Comparison of ENCODE assay signal across 13 mouse cellular contexts in genomic region chr12:26280719-26281480, GRCm38 (mm10).
DNase-seq lines count a peak whose midpoint lies in the region; ATAC-seq lines count a peak whose summit lies in the region.
"Had no signal": no experiment of that assay in that cellular context is flagged by ENCODE, and none has a peak within 500 bp of the region (broad histone marks: within the 10 kb centered on the region; RNA-seq: fewer than 3 reads in every experiment).

No protein-coding gene starts in this region.

- H3K27ac ChIP-seq in forebrain, embryonic 14.5 days (ENCODE audit: low read depth, low read length): no peak overlapping the region
- no peak overlapping the region for H3K27ac ChIP-seq in forebrain, embryonic 11.5 days (ENCODE audit: low read depth, low read length)
- H3K27ac ChIP-seq: hindbrain, embryonic 10.5 days had no signal

- intact Hi-C loops in left cerebral cortex, postnatal 4 days (cut with DNase I): no loop called here
- intact Hi-C loops in left cerebral cortex, postnatal 36 days (cut with DNase I): no loop called here

- H3K4me2 ChIP-seq in forebrain, embryonic 14.5 days (ENCODE audit: low read length): no peak overlapping the region
- no peak overlapping the region for H3K4me2 ChIP-seq in forebrain, embryonic 11.5 days (ENCODE audit: low read depth, low read length, severe bottlenecking)

- H3K4me1 ChIP-seq in forebrain, embryonic 14.5 days (ENCODE audit: control insufficient read depth, insufficient read depth, low read length): peaks cover 5% of the 10 kb centered on the region
- peaks cover 2% of the 10 kb centered on the region; the same call in 1 of the 2 replicates for H3K4me1 ChIP-seq in forebrain, embryonic 11.5 days (replicated peaks; ENCODE audit: control insufficient read depth, insufficient read depth, low read length)

- peak; percentile 57; the same call in 1 of the 2 replicates for ATAC-seq in forebrain, embryonic 14.5 days
- no peak for ATAC-seq in forebrain, embryonic 11.5 days (replicated peaks; ENCODE audit: low FRiP score)
- ATAC-seq in common myeloid progenitor, adult 5-6 weeks (replicated peaks; ENCODE audit: low read depth, poor library complexity, severe bottlenecking): peak; percentile 70

- no peaks in the 10 kb centered on the region for H3K36me3 ChIP-seq in forebrain, embryonic 14.5 days (ENCODE audit: control insufficient read depth, insufficient read depth, low read length)
- no peaks in the 10 kb centered on the region for H3K36me3 ChIP-seq in forebrain, embryonic 11.5 days (ENCODE audit: control insufficient read depth, insufficient read depth, low read length)
- H3K36me3 ChIP-seq: hindbrain, embryonic 10.5 days had no signal

- WGBS in forebrain, embryonic 14.5 days: 64% methylated on average over 3 of the region's 3 CpGs
- 78% methylated on average over 3 of the region's 3 CpGs for WGBS in forebrain, embryonic 11.5 days

- no peaks in the 10 kb centered on the region for H3K27me3 ChIP-seq in forebrain, embryonic 14.5 days (replicated peaks; ENCODE audit: control insufficient read depth, insufficient read depth, low read length)
- H3K27me3 ChIP-seq in forebrain, embryonic 11.5 days (ENCODE audit: control insufficient read depth, insufficient read depth, low read length): no peaks in the 10 kb centered on the region

- DNase-seq in forebrain, embryonic 14.5 days (ENCODE audit: low spot score): peak; percentile 54
- no peak for DNase-seq in forebrain, embryonic 11.5 days (ENCODE audit: low spot score)
- DNase-seq in left cerebral cortex, postnatal 4 days: peak; percentile 45
- no peak for DNase-seq in left cerebral cortex, postnatal 36 days (ENCODE audit: low spot score in 2 of 2)
- DNase-seq in lung, postnatal 4 days: peak; percentile 7 to 41
- no peak for DNase-seq in embryo, embryonic 10.5 days (ENCODE audit: low spot score)
- DNase-seq: adrenal gland, adult 8-10 months; kidney, adult 18-20 months; kidney, postnatal 36 days; layer of hippocampus, postnatal 36 days; midbrain, embryonic 14.5 days had no signal

- H3K9ac ChIP-seq in forebrain, embryonic 14.5 days (ENCODE audit: low read length): no peak overlapping the region
- H3K9ac ChIP-seq in forebrain, embryonic 11.5 days (ENCODE audit: low read length): no peak overlapping the region

- H3K4me3 ChIP-seq in forebrain, embryonic 14.5 days (ENCODE audit: low read depth, low read length): no peak overlapping the region
- no peak overlapping the region for H3K4me3 ChIP-seq in forebrain, embryonic 11.5 days (ENCODE audit: low read depth, low read length)
- H3K4me3 ChIP-seq: hindbrain, embryonic 10.5 days had no signal

- no peaks in the 10 kb centered on the region for H3K9me3 ChIP-seq in forebrain, embryonic 14.5 days (replicated peaks; ENCODE audit: control insufficient read depth, low read length)
- H3K9me3 ChIP-seq in forebrain, embryonic 11.5 days (ENCODE audit: control insufficient read depth, low read length): no peaks in the 10 kb centered on the region
- H3K9me3 ChIP-seq: hindbrain, embryonic 10.5 days had no signal

Comparison
In these comparisons a context has a peak if more than half of its experiments do, and no peak if none do; other contexts are left out.
1. DNase-seq: peak in forebrain, embryonic 14.5 days (single experiment), left cerebral cortex, postnatal 4 days (single experiment) and lung, postnatal 4 days (2 of 2); none in forebrain, embryonic 11.5 days (single experiment), left cerebral cortex, postnatal 36 days (0 of 2) and embryo, embryonic 10.5 days (single experiment).